Mouse (Mus musculus) layer of hippocampus, postnatal 25 days (tissue): ENCODE results near the gene Prrg2. TPM values are rescaled to one million over a fixed set of nuclear protein-coding genes. Genes with fewer than 3 reads are reported as not detected.

ENCODE experiments used
- DNase-seq, 2 experiments: peaks; one replicate each; pipeline ENCODE4 v3.0.0; 2022; ENCODE audit warnings: mixed read lengths in 2 of 2, low spot score in 1 of 2; ENCODE audit errors: extremely low spot score in 1 of 2
- total RNA-seq, 2 experiments: library from RNA; stranded (reverse); gene quantifications; 2 replicates each; pipeline ENCODE4 v1.2.3; 2021

The Prrg2 gene
- total RNA-seq, 2 experiments from 2014 or later, result 5.6 to 6.6 TPM

DNA sequence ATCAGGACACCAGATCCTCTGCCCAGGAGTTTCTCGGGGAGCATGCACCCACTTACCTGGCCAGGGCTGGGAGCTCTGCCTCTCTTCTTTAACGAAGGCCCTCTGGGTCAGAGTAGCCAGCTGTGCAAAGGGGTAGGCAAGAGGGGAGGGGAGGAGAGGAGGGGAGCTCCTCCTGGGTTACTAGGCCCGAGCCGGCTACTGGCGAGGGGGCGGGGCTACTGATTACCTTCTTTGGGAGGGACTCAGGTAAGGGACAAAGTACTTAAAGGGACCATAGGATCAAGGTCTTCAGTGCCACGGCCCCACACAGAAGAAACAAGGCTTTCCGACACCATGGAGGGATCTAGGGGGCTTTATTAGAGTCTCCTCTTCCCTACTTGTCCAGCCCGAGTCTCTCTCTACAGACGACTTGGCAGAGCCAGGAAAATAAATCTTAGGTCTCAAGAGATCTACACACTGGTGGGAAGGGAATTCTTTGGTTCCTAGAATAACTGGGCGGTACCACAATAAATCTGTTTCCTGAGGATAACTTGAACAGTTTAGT, 873 bp downstream of the Prrg2 start:
- DNase-seq, result no peak

DNA sequence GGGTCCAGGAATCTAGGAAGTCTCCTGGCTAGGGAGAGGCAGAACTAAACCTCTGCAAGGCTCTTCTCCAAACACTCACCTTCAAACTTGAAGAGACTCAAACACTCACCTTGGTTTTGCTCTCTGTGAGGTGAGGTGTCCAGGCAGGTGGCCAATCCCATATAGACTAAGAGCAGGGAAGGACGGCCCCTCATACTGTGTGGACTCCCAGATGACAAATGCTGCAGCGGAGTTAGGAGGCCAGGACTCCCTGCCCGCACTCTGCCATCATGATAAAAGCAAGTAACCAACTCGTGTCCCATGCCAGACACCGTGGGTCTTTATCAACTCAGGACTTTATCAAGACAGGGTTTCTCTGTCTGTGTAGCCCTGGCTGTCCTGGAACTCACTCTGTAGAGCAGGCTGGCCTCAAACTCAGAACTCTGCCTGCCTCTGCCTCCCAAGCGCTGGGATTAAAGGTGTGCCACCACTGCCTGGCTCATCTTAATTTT, 1.8 kb downstream of the Prrg2 start:
- DNase-seq, result no peak

- no peak for DNase-seq
These were observed 3.6 kb downstream of the Prrg2 start for GRCm38 (mm10) chr7:45058607-45059571.

- DNase-seq, result no peak
These were observed 5.5 kb downstream of the Prrg2 start for GRCm38 (mm10) chr7:45056972-45057348.

DNA sequence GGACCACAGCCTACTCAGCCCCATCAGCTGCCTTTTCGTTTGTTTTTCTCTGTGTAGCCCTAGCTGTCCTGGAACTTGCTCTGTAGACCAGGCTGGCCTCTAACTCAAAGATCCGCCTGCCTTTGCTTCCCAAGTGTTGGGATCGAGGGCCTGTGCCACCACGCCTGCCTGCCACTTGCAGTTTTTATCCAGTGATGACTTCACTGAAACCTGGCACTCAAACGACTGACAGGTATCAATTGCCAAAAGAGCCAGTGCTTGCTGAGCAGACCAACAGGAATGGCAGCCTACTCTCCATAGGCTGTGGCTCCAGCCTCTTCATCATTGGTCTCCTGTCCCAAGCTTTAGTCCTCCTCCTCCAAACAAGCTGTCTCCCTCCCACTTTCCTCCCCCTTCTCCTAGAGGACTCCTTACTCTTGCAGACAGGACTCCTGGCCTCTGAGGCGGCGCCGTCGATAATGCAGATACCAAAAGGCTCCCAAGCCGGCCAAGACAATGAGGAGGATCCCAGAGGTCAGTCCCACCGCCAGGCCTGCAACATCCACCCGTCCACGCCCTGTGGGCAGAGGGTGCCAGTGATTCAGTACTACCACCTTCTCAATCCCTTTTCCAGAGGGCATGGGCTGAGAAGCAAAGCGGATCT, 6.0 kb downstream of the Prrg2 start:
- no peak for DNase-seq

GRCm38 (mm10) chr7:45053931-45054510, 8.5 kb downstream of the Prrg2 start:
- peak; percentile 71 to 75 for DNase-seq

- DNase-seq, result peak; percentile 49 to 73
These were observed 9.2 kb downstream of the Prrg2 start for GRCm38 (mm10) chr7:45053117-45053930.

- no peak for DNase-seq
These were observed 9.7 kb downstream of the Prrg2 start, which contains the start of gene Prr12 for GRCm38 (mm10) chr7:45052862-45053116. Gene Prr12, minus strand, starts transcription at chr7:45052881.

GRCm38 (mm10) chr7:45052181-45052861, 10.2 kb downstream of the Prrg2 start:
- DNase-seq, result peak; percentile 24 to 51

DNA sequence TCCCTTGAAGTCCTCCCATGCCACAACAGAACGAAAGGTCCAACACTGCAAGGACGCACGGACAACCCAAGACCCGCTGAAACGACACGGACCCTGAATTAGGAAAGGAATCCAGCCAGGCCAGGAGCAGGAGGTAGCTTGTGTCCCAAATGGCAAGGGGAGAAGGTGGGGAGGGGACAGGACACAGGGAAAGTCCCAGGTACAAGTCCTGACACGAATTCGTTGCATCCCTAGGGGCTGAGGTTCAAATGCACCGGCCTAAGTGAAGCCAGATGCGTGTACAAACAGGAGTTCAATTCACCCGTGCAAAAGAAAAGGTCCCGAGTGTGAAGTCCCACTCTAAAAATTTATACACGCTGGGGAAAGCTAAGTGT, 10.9 kb downstream of the Prrg2 start:
- no peak for DNase-seq

GRCm38 (mm10) chr7:45050945-45051600, 11.4 kb downstream of the Prrg2 start:
- DNase-seq, result peak in 1 of 2 experiments; percentile 35

DNA sequence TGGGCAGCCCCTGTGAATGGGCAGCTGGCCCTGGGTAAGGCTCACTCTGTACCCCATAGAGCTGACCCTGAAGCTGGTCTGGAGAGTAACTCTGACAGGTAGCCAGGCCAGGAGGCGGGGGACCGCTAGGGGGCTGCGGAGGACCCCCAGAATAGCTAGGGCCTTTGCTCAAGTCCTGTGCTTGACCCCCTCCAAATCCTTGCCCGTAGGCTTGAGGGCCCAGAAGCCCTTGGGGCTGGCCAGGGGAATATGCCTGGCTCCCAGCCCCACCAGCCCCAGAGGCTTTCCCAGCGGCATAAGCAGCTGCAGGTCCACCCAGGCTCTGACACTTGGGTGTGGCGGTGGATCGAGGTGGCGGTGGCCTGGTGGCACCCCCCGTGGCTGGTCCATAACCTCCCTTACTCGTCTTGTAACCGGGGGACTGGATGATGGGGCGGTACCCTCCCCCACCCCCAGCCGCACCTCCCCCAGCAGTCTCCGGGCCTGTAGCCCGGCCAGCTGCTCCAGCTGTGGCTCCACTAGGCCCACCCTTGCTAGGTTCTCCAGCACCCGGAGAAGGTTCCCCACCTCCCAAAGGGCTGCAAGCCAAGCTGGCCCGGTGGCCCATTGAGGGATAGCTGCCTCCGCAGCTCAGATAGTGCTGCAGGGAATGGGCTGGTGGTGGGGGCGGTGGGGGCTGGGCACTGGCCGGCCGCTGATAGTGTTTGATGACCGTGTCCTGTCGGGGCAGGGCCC, 13.4 kb downstream of the Prrg2 start:
- no peak for DNase-seq

DNA sequence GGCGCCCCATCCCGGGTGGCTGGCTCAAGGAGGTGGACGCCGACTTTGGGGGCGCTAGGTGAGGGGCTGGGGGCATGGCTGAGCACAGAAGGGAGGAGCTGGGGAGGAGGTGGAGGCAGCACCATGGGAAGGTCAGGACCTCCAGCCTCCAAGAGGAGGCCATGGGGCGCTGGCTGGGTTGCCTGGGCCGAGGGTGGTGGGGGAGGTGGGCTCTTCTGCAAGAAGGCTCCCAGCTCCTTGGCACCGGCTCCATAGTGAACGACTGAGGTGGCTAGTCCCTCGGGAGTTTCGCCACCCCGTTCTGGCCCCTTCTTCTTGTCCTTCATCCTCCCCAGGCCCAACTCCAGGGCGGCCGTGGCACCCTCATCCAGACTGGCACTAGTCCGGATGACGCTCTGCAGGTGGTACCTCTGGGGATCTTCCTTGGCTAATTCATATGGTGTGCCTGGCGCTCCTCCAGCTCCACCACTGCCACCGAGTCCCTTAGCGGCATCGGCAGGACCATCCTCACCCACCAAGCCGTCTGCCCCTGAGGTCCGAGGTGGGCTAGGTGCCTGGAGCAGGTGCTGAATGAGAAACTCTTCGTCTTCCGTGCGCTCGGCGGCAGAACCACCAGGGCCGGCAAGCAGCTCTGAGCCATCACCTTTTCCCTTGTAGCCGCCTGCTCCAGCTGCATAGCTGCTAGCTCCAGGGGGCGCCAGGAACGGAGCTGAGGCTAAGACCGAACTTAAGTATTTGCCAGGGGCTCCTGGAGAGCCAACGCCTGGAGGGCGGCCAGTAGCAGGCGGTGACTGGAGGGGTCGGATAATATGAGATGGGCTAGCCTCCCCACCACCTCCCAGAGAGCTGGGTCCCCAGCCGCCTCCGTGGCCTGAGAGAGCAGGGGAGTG, 14.2 kb downstream of the Prrg2 start:
- no peak for DNase-seq

- no peak for DNase-seq
These were observed 15.0 kb downstream of the Prrg2 start for GRCm38 (mm10) chr7:45047491-45047890.

DNA sequence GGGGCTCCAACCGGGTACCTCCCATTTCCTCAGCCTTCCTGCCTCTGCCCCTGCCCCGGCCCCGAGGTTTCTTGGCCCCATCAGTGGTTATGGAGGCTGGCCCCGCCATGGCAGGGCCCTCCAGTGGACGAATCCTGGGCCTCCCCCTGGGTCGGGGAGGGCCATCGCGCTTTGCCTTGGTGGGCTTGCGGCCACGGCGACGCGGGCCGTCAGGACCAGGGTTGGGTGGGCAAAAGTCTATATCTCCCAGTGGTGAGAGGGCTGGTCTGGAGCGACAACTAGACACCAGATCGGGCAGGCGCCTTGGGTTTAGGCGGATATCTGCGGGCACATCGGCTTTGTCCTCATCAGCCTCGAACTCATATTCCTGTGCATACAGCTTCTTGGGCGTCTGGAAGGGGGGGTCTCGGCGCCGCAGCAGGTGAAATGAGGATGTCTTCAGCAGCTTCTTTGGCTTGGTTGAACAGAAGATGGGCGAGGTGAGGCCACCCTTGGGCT, 15.6 kb downstream of the Prrg2 start:
- DNase-seq, result no peak

DNA sequence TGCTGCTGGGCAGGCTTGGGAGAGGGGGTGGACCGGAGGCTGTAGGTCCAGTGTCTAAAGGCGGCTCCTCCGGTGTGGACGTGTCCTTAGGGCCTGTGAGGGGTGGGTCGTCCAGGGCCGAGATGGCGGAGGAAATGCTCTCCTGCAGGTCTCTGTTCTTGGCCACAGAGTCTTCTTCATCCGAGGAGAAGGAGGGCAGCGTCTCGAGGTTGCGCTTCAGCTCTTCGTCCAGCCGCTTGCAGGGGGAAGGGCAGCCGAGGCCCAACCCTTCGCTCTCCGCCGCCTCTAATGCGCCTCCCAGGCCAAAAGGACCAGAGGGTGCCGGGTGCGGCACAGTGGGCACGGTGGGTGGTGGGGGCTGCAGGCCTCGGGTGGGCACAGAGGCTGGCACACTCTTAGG, 16.7 kb downstream of the Prrg2 start:
- DNase-seq, result no peak

- DNase-seq, result no peak
These were observed 19.2 kb downstream of the Prrg2 start for GRCm38 (mm10) chr7:45043307-45043706.
